14 mouse cellular contexts compared by ENCODE assay signal in the genomic region with DNA sequence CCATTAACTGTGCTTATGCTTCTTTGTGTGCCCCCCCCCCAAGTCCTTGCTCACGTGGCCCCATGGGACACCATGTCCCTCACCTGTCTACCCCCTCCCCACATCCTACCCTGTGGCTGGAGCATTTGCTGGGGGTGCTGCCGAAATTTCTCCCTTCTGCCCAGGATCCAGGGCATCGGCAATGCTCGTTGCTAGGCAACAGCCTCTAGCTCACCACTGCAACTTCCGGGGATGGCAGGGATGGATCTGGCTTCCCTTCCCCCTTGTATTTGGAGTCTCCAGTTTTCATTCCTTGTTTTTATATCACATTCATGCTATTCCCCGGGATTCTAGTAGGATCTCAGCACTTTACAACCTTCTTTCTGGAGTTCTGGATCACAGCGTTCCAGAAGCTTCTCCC. TPM values are rescaled to one million over a fixed set of nuclear protein-coding genes. Genes with fewer than 3 reads are reported as not detected.
DNase-seq lines count a peak whose midpoint lies in the region; ATAC-seq lines count a peak whose summit lies in the region.
"Had no signal": no experiment of that assay in that cellular context is flagged by ENCODE, and none has a peak within 500 bp of the region (broad histone marks: within the 10 kb centered on the region; RNA-seq: fewer than 3 reads in every experiment).

No protein-coding gene starts in this region.

- no peak overlapping the region for H3K9ac ChIP-seq in hindbrain, embryonic 11.5 days (ENCODE audit: low read depth, low read length)
- H3K9ac ChIP-seq in forebrain, embryonic 15.5 days (replicated peaks): peak overlapping the region; percentile 41

- H3K9me3 ChIP-seq in hindbrain, embryonic 10.5 days: no peaks in the 10 kb centered on the region
- no peaks in the 10 kb centered on the region for H3K9me3 ChIP-seq in hindbrain, embryonic 11.5 days (ENCODE audit: control insufficient read depth, low read length)
- H3K9me3 ChIP-seq in forebrain, embryonic 15.5 days: no peaks in the 10 kb centered on the region

- no peak for DNase-seq in hindbrain, embryonic 10.5 days (ENCODE audit: low spot score)
- no peak for DNase-seq in hindbrain, embryonic 11.5 days (ENCODE audit: low spot score)
- DNase-seq in left cerebral cortex, postnatal 25 days (ENCODE audit: low spot score in 2 of 2): peak; percentile 77 to 88
- peak; percentile 59 for DNase-seq in retina, embryonic 14.5 days (ENCODE audit: low spot score)
- DNase-seq in urinary bladder, adult 18-20 months (ENCODE audit: low spot score in 2 of 2): no peak
- no peak for DNase-seq in kidney, adult 8-10 months
- no peak for DNase-seq in cerebellum, adult 18-20 months
- DNase-seq: adrenal gland, postnatal 10 days; gastrocnemius, postnatal 36 days; kidney, postnatal 25 days; lung, postnatal 14 days had no signal

- H3K4me2 ChIP-seq in hindbrain, embryonic 11.5 days (replicated peaks; ENCODE audit: low read depth, low read length): no peak overlapping the region; the same call in 1 of the 2 replicates
- peak overlapping the region; percentile 45 for H3K4me2 ChIP-seq in forebrain, embryonic 15.5 days (replicated peaks)

- ATAC-seq in hindbrain, embryonic 11.5 days (ENCODE audit: low FRiP score): no peak
- ATAC-seq in forebrain, embryonic 15.5 days (replicated peaks): 0 out of 2 replicates have a peak, but pooled peaks have one; percentile 12

- intact Hi-C loops in left cerebral cortex, postnatal 25 days (cut with DNase I): loop anchor here (1.0 to 5.0 kb wide), 5 partner anchors 57 to 188 kb away; partner anchors contain the start of genes Blvrb, Sertad1 and Sptbn4

- peaks cover 52% of the 10 kb centered on the region for H3K27me3 ChIP-seq in hindbrain, embryonic 10.5 days (ENCODE audit: insufficient read depth, poor library complexity, severe bottlenecking)
- peaks cover 33% of the 10 kb centered on the region for H3K27me3 ChIP-seq in hindbrain, embryonic 11.5 days (ENCODE audit: control insufficient read depth, insufficient read depth, low read length)
- H3K27me3 ChIP-seq in forebrain, embryonic 15.5 days: peaks cover 7% of the 10 kb centered on the region

- H3K4me3 ChIP-seq in hindbrain, embryonic 10.5 days: peak overlapping the region; percentile 24
- H3K4me3 ChIP-seq in hindbrain, embryonic 11.5 days (ENCODE audit: low read depth, low read length): no peak overlapping the region
- peak overlapping the region; percentile 33 for H3K4me3 ChIP-seq in forebrain, embryonic 15.5 days

- 28% methylated on average over 7 of the region's 7 CpGs for WGBS in hindbrain, embryonic 10.5 days
- 36% methylated on average over 7 of the region's 7 CpGs for WGBS in hindbrain, embryonic 11.5 days
- WGBS in forebrain, embryonic 15.5 days: 28% methylated on average over 7 of the region's 7 CpGs

- peaks cover 30% of the 10 kb centered on the region for H3K4me1 ChIP-seq in hindbrain, embryonic 10.5 days (replicated peaks)
- peaks cover 3% of the 10 kb centered on the region; the same call in 1 of the 2 replicates for H3K4me1 ChIP-seq in hindbrain, embryonic 11.5 days (replicated peaks; ENCODE audit: control insufficient read depth, insufficient read depth, low read length)
- peaks cover 45% of the 10 kb centered on the region for H3K4me1 ChIP-seq in forebrain, embryonic 15.5 days

- H3K27ac ChIP-seq in hindbrain, embryonic 10.5 days: no peak overlapping the region
- no peak overlapping the region for H3K27ac ChIP-seq in hindbrain, embryonic 11.5 days (ENCODE audit: low read depth, low read length)
- H3K27ac ChIP-seq in forebrain, embryonic 15.5 days (replicated peaks): peak overlapping the region; percentile 55

- H3K36me3 ChIP-seq in hindbrain, embryonic 10.5 days: peaks cover 31% of the 10 kb centered on the region
- H3K36me3 ChIP-seq in hindbrain, embryonic 11.5 days (ENCODE audit: control insufficient read depth, insufficient read depth, low read length): 0 out of 2 replicates have a peak, but pooled peaks cover 10% of the 10 kb centered on the region
- H3K36me3 ChIP-seq in forebrain, embryonic 15.5 days: peaks cover 32% of the 10 kb centered on the region

RNA-seq across cellular contexts. Expression of gene Ltbp4, which starts 2.0 kb away (rescaled TPM):
- polyA plus RNA-seq in hindbrain, embryonic 10.5 days (2016; fragmentation: Nextera tagmentation; extraction: Ambion mirVana): 5.8 and 7.5 TPM in 2 replicates
- polyA plus RNA-seq in hindbrain, embryonic 11.5 days (2014; fragmentation: Nextera tagmentation; extraction: Ambion mirVana): 2.4 and 3.9 TPM in 2 replicates
- 13.3 and 15.0 TPM in 2 replicates for polyA plus RNA-seq in forebrain, embryonic 15.5 days (2015; fragmentation: Nextera tagmentation; extraction: Ambion mirVana)
- 10 to 100 TPM; 46.7 to 50.4 TPM for total RNA-seq in left cerebral cortex, postnatal 25 days (2021)

RNA-seq across cellular contexts. Expression of gene Shkbp1, which starts 16.3 kb away (rescaled TPM):
- 76.3 and 87.4 TPM in 2 replicates for polyA plus RNA-seq in hindbrain, embryonic 10.5 days (2016; fragmentation: Nextera tagmentation; extraction: Ambion mirVana)
- 51.5 and 56.7 TPM in 2 replicates for polyA plus RNA-seq in hindbrain, embryonic 11.5 days (2014; fragmentation: Nextera tagmentation; extraction: Ambion mirVana)
- 90.2 and 91.5 TPM in 2 replicates for polyA plus RNA-seq in forebrain, embryonic 15.5 days (2015; fragmentation: Nextera tagmentation; extraction: Ambion mirVana)
- total RNA-seq in left cerebral cortex, postnatal 25 days (2021): 10 to 100 TPM; 21.7 to 31.2 TPM

RNA-seq across cellular contexts. Expression of gene Gm20479, which starts 17.7 kb away (rescaled TPM):
- polyA plus RNA-seq in hindbrain, embryonic 10.5 days (2016; fragmentation: Nextera tagmentation; extraction: Ambion mirVana): 0.50 TPM in 1 of 2 replicates, not detected in the other
- 0.33 and 0.57 TPM in 2 replicates for polyA plus RNA-seq in hindbrain, embryonic 11.5 days (2014; fragmentation: Nextera tagmentation; extraction: Ambion mirVana)
- 0.46 TPM in 1 of 2 replicates, not detected in the other for polyA plus RNA-seq in forebrain, embryonic 15.5 days (2015; fragmentation: Nextera tagmentation; extraction: Ambion mirVana)
- total RNA-seq in left cerebral cortex, postnatal 25 days (2021): not detected
- total RNA-seq: gastrocnemius, postnatal 36 days; heart, postnatal 25 days; liver, adult 2 months had no signal
- polyA plus RNA-seq: liver, adult 2 months had no signal

Comparison
In these comparisons a context has a peak if more than half of its experiments do, and no peak if none do; other contexts are left out.
1. DNase-seq: peak in left cerebral cortex, postnatal 25 days (2 of 2) and retina, embryonic 14.5 days (single experiment); none in hindbrain, embryonic 10.5 days (single experiment), hindbrain, embryonic 11.5 days (single experiment), urinary bladder, adult 18-20 months (0 of 2), kidney, adult 8-10 months (0 of 2) and cerebellum, adult 18-20 months (0 of 2).